Mouse (Mus musculus) limb, embryonic 11.5 days (tissue): ENCODE data around the gene Lctl. TPM values are rescaled to one million over a fixed set of nuclear protein-coding genes. Genes with fewer than 3 reads are reported as not detected.

Source experiments
- ATAC-seq: fragments of 200-750 bp; cut with Nextera tagmentation; 2 replicates; pipeline ENCODE4 v1.8.0; 2017; ENCODE audit warnings: low read depth; ENCODE audit not compliant: insufficient number of reproducible peaks, low FRiP score, low TSS enrichment
- DNase-seq: peaks from one replicate; pipeline ENCODE4 v3.0.0-alpha.2; 2015; ENCODE audit warnings: low spot score
- H3K27ac ChIP-seq: fragments of 300-500 bp; sonication (generic); replicated peaks from 2 replicates; pipeline ENCODE4 v1.5.1; 2014; ENCODE audit warnings: low read depth, mild to moderate bottlenecking, low read length
- H3K27me3 ChIP-seq: fragments of 300-500 bp; sonication (generic); 2 replicates; pipeline ENCODE4 v1.6.1; 2014; ENCODE audit warnings: mild to moderate bottlenecking, low read length, mixed read lengths; ENCODE audit not compliant: control insufficient read depth, insufficient read depth
- H3K36me3 ChIP-seq: fragments of 300-500 bp; sonication (generic); 2 replicates; pipeline ENCODE4 v1.6.1; 2014; ENCODE audit warnings: mild to moderate bottlenecking, low read length, moderate library complexity, mixed read lengths; ENCODE audit not compliant: control insufficient read depth, insufficient read depth
- H3K4me1 ChIP-seq: fragments of 300-500 bp; sonication (generic); 2 replicates; pipeline ENCODE4 v1.6.1; 2014; ENCODE audit warnings: low read length, mixed read lengths; ENCODE audit not compliant: control insufficient read depth, insufficient read depth
- H3K4me2 ChIP-seq: fragments of 300-500 bp; sonication (generic); 2 replicates; pipeline ENCODE4 v1.6.1; 2014; ENCODE audit warnings: low read depth, mild to moderate bottlenecking, moderate library complexity; ENCODE audit not compliant: severe bottlenecking
- H3K4me3 ChIP-seq: fragments of 300-500 bp; sonication (generic); 2 replicates; pipeline ENCODE4 v1.5.1; 2014; ENCODE audit warnings: low read depth, low read length
- H3K9ac ChIP-seq: fragments of 300-500 bp; sonication (generic); 2 replicates; pipeline ENCODE4 v1.6.1; 2014; ENCODE audit warnings: mild to moderate bottlenecking, low read length
- H3K9me3 ChIP-seq: fragments of 300-500 bp; sonication (generic); 2 replicates; pipeline ENCODE4 v1.6.1; 2016; ENCODE audit warnings: low read length; ENCODE audit not compliant: control insufficient read depth
- WGBS: fragments of 180-500 bp; shearing (Covaris S2); extraction: QIAGEN DNeasy Blood & Tissue Kit; methylation state at CpG from one replicate; pipeline ENCODE4 v1.1.7; 2014; 5-methylcytosine and 5-hydroxymethylcytosine counted together
- polyA plus RNA-seq: library from polyadenylated mRNA; unstranded; fragments of >200 nt; fragmentation: Nextera tagmentation; extraction: Ambion mirVana; gene quantifications from 2 replicates; pipeline ENCODE4 v1.2.1, GENCODE M21; 2014

Lctl gene
- polyA plus RNA-seq, 1 experiment from 2014 or later: not detected

DNA sequence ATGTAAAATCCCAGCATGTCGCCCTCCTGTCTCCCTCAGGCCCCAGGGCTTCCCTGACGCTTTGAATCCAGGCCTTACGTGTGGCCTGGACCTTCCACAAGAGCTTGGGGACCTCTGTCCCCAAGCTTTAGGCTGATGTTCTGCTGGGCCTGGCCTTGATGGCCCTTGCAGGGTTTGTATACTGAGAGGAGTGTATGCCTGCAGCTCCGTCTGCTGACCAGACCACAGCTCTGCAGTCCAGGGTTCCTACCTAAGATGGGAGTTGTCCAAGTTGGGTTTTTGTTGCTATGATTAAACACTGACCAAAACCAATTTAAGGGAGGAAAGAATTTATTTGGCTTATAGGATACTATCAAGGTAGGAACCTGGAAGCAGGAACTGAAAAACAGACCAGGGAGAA is 18.7 kb upstream of the Lctl start:
- Histone ChIP-seq H3K9ac (no peak overlapping the region), H3K4me2 (no peak overlapping the region), H3K4me1 (peaks cover 9% of the 10 kb centered on the region), H3K27me3 (no peaks in the 10 kb centered on the region), H3K4me3 (no peak overlapping the region), H3K36me3 (no peaks in the 10 kb centered on the region), H3K9me3 (no peaks in the 10 kb centered on the region), H3K27ac (no peak overlapping the region)
- no peak for ATAC-seq
- WGBS: 68% methylated on average over 4 of the region's 4 CpGs
- DNase-seq: no peak

DNA sequence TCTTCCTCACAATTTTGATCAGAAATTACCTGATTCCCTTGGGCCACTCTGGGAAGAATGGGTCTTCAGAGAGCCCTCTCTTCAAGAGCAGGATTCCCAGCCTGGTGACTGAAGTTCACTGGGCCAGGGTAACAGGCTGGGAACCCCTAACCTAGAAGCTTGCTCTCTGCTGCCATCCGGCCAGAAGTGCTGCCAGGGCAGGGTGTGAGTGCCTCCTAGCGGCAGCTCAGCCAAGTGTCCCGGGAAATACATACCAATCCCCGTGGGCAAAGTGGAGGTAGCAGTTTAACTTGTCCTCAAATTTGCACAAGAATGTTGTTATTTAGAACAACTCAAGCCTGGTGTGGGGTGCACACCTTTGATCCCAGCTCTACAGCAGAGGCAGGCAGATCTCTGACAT is 16.5 kb upstream of the Lctl start:
- DNase-seq (peak; percentile 89), ATAC-seq (no peak)
- 2% methylated on average over 4 of the region's 4 CpGs for WGBS
- no peaks in the 10 kb centered on the region for H3K36me3 ChIP-seq
- no peaks in the 10 kb centered on the region for H3K4me1 ChIP-seq
- no peaks in the 10 kb centered on the region for H3K9me3 ChIP-seq
- no peak overlapping the region for H3K4me2 ChIP-seq
- no peak overlapping the region for H3K9ac ChIP-seq
- H3K27ac ChIP-seq: no peak overlapping the region
- H3K4me3 ChIP-seq: no peak overlapping the region
- no peaks in the 10 kb centered on the region for H3K27me3 ChIP-seq

- ATAC-seq (no peak), DNase-seq (no peak)
- 81% methylated on average over 6 of the region's 6 CpGs for WGBS
- Histone ChIP-seq H3K36me3 (no peaks in the 10 kb centered on the region), H3K4me1 (no peaks in the 10 kb centered on the region), H3K27ac (no peak overlapping the region), H3K9me3 (no peaks in the 10 kb centered on the region), H3K4me2 (no peak overlapping the region), H3K4me3 (no peak overlapping the region), H3K27me3 (no peaks in the 10 kb centered on the region), H3K9ac (no peak overlapping the region)
Measured at GRCm38 (mm10) chr9:64105301-64105700, 11.6 kb upstream of the Lctl start.

DNA sequence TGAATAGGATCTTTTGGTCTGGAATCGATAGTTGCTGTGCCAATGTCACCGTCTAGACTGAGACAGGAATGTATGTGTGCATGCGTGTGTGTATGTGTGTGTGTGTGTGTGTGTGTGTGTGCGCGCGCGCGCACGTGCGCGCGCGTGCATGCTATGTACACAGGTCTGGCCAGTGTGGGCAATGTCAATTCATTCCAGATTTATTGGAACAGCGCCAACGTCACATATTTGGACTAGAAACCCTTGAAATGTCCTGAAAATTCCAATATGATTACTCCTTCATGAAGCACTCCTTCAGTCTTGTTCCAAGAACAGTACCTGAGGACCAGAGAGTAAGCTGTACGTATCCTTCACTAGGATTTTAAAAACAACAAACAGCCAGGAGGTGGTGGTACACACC is 6.4 kb upstream of the Lctl start:
- Histone ChIP-seq H3K9me3 (no peaks in the 10 kb centered on the region), H3K36me3 (no peaks in the 10 kb centered on the region), H3K27me3 (no peaks in the 10 kb centered on the region), H3K4me1 (no peaks in the 10 kb centered on the region), H3K4me3 (no peak overlapping the region), H3K9ac (no peak overlapping the region), H3K4me2 (no peak overlapping the region), H3K27ac (no peak overlapping the region)
- WGBS: 95% methylated on average over 16 of the region's 16 CpGs
- DNase-seq: no peak
- ATAC-seq: no peak

GRCm38 (mm10) chr9:64114646-64115045 is 2.3 kb upstream of the Lctl start:
- WGBS: 17% methylated on average over 2 of the region's 2 CpGs
- DNase-seq (no peak), ATAC-seq (no peak)
- Histone ChIP-seq H3K4me2 (no peak overlapping the region), H3K9ac (no peak overlapping the region), H3K4me1 (no peaks in the 10 kb centered on the region), H3K9me3 (no peaks in the 10 kb centered on the region), H3K27ac (no peak overlapping the region), H3K27me3 (no peaks in the 10 kb centered on the region), H3K4me3 (no peak overlapping the region), H3K36me3 (no peaks in the 10 kb centered on the region)

GRCm38 (mm10) chr9:64115756-64116155 is 1.2 kb upstream of the Lctl start:
- no peaks in the 10 kb centered on the region for H3K9me3 ChIP-seq
- no peaks in the 10 kb centered on the region for H3K36me3 ChIP-seq
- no peak overlapping the region for H3K9ac ChIP-seq
- WGBS: 81% methylated on average over 6 of the region's 6 CpGs
- H3K27ac ChIP-seq: no peak overlapping the region
- no peaks in the 10 kb centered on the region for H3K4me1 ChIP-seq
- no peak for ATAC-seq
- DNase-seq: no peak
- H3K27me3 ChIP-seq: no peaks in the 10 kb centered on the region
- no peak overlapping the region for H3K4me3 ChIP-seq
- H3K4me2 ChIP-seq: no peak overlapping the region

GRCm38 (mm10) chr9:64119898-64120297 is 3.0 kb downstream of the Lctl start:
- 34% methylated on average over 8 of the region's 8 CpGs for WGBS
- no peaks in the 10 kb centered on the region for H3K4me1 ChIP-seq
- H3K36me3 ChIP-seq: no peaks in the 10 kb centered on the region
- no peaks in the 10 kb centered on the region for H3K27me3 ChIP-seq
- no peak overlapping the region for H3K4me2 ChIP-seq
- H3K9me3 ChIP-seq: no peaks in the 10 kb centered on the region
- ATAC-seq (no peak), DNase-seq (peak; percentile 76)
- no peak overlapping the region for H3K27ac ChIP-seq
- no peak overlapping the region for H3K4me3 ChIP-seq
- no peak overlapping the region for H3K9ac ChIP-seq

GRCm38 (mm10) chr9:64120584-64121277 is 3.8 kb downstream of the Lctl start:
- no peak overlapping the region for H3K4me3 ChIP-seq
- no peak overlapping the region for H3K9ac ChIP-seq
- 44% methylated on average over 11 of the region's 11 CpGs for WGBS
- H3K36me3 ChIP-seq: no peaks in the 10 kb centered on the region
- H3K27ac ChIP-seq: no peak overlapping the region
- no peaks in the 10 kb centered on the region for H3K9me3 ChIP-seq
- no peaks in the 10 kb centered on the region for H3K4me1 ChIP-seq
- ATAC-seq (0 out of 2 replicates have a peak, but pooled peaks have one; percentile 38), DNase-seq (peak; percentile 50)
- H3K27me3 ChIP-seq: no peaks in the 10 kb centered on the region
- no peak overlapping the region for H3K4me2 ChIP-seq

DNA sequence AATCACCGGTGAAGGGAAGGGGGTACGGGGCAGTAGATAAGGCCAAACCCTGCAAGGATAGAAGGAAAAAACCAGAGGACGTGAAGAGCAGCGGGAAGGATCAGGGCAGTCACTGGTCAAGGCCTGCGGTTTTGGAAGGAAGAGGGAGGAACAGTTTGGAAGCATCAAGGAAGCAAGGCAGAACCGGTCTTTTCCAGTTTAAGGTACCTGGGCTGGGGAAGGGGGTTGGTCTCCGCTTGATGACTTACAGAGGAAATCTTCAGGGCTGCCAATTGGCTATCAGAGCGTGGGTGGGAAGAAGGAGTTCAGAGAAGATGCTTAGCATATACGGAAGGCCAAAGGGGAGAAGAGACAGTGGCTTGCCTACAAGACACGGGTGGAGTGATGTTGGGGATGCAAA is 5.7 kb downstream of the Lctl start:
- no peak overlapping the region for H3K27ac ChIP-seq
- WGBS: 91% methylated on average over 10 of the region's 10 CpGs
- H3K4me2 ChIP-seq: no peak overlapping the region
- H3K27me3 ChIP-seq: no peaks in the 10 kb centered on the region
- H3K4me1 ChIP-seq: no peaks in the 10 kb centered on the region
- H3K36me3 ChIP-seq: no peaks in the 10 kb centered on the region
- ATAC-seq (no peak), DNase-seq (no peak)
- no peaks in the 10 kb centered on the region for H3K9me3 ChIP-seq
- no peak overlapping the region for H3K4me3 ChIP-seq
- no peak overlapping the region for H3K9ac ChIP-seq
